Mouse (Mus musculus): ENCODE measurements at regions not wholly inside any gene's neighbourhood (a gene's known extent, or its start where the extent isn't known, plus 50 kb on each side); places are given as distances from the start of the nearest gene placed in this dataset.

- 87% methylated on average over 2 of the region's 2 CpGs for WGBS
Measured at GRCm38 (mm10) chr2:3940786-3941185, 76.7 kb upstream of the Frmd4a start.

GRCm38 (mm10) chr2:3941496-3941895, 76.0 kb upstream of the Frmd4a start:
- WGBS: 76% methylated on average over 1 of the region's 1 CpGs
- Histone ChIP-seq H3K36me3 (ENCODE audit: control insufficient read depth, insufficient read depth, low read length) (no peaks in the 10 kb centered on the region), H3K27me3 (ENCODE audit: control insufficient read depth, insufficient read depth, low read length) (no peaks in the 10 kb centered on the region), H3K27ac (replicated peaks; ENCODE audit: low read depth, low read length) (no peak overlapping the region), H3K9me3 (ENCODE audit: control insufficient read depth, low read length) (no peaks in the 10 kb centered on the region), H3K9ac (ENCODE audit: low read depth, low read length, severe bottlenecking) (no peak overlapping the region), H3K4me1 (ENCODE audit: control insufficient read depth, insufficient read depth, low read length) (no peaks in the 10 kb centered on the region), H3K4me3 (replicated peaks; ENCODE audit: low read length) (no peak overlapping the region), H3K4me2 (replicated peaks; ENCODE audit: low read depth, low read length, severe bottlenecking) (no peak overlapping the region)
- DNase-seq (ENCODE audit: low spot score) (no peak), ATAC-seq (ENCODE audit: low FRiP score, low read depth) (no peak)
- no peak for TF ChIP-seq POLR2A (IDR thresholded peaks at IDR 0.05; ENCODE audit: borderline replicate concordance, extremely low read depth, insufficient read depth, insufficient read length)

More at GRCm38 (mm10) chr2:3940786-3941185, 76.7 kb upstream of the Frmd4a start:
- no peak overlapping the region for H3K9ac ChIP-seq (ENCODE audit: low read depth, low read length, severe bottlenecking)
- no peaks in the 10 kb centered on the region for H3K9me3 ChIP-seq (ENCODE audit: control insufficient read depth, low read length)
- H3K4me2 ChIP-seq (replicated peaks; ENCODE audit: low read depth, low read length, severe bottlenecking): no peak overlapping the region
- H3K36me3 ChIP-seq (ENCODE audit: control insufficient read depth, insufficient read depth, low read length): no peaks in the 10 kb centered on the region
- no peaks in the 10 kb centered on the region for H3K4me1 ChIP-seq (ENCODE audit: control insufficient read depth, insufficient read depth, low read length)
- ATAC-seq (ENCODE audit: low FRiP score, low read depth): no peak
- no peak overlapping the region for H3K27ac ChIP-seq (replicated peaks; ENCODE audit: low read depth, low read length)
- no peak for TF ChIP-seq POLR2A (IDR thresholded peaks at IDR 0.05; ENCODE audit: borderline replicate concordance, extremely low read depth, insufficient read depth, insufficient read length)
- H3K27me3 ChIP-seq (ENCODE audit: control insufficient read depth, insufficient read depth, low read length): no peaks in the 10 kb centered on the region
- DNase-seq (ENCODE audit: low spot score): no peak
- H3K4me3 ChIP-seq (replicated peaks; ENCODE audit: low read length): no peak overlapping the region

GRCm38 (mm10) chr2:3947432-3947831, 70.1 kb upstream of the Frmd4a start:
- no peak for TF ChIP-seq POLR2A (IDR thresholded peaks at IDR 0.05; ENCODE audit: borderline replicate concordance, extremely low read depth, insufficient read depth, insufficient read length)
- H3K27ac ChIP-seq (replicated peaks; ENCODE audit: low read depth, low read length): no peak overlapping the region
- no peaks in the 10 kb centered on the region for H3K4me1 ChIP-seq (ENCODE audit: control insufficient read depth, insufficient read depth, low read length)
- ATAC-seq (ENCODE audit: low FRiP score, low read depth) (no peak), DNase-seq (ENCODE audit: low spot score) (no peak)
- no peaks in the 10 kb centered on the region for H3K36me3 ChIP-seq (ENCODE audit: control insufficient read depth, insufficient read depth, low read length)
- WGBS: 81% methylated on average over 3 of the region's 3 CpGs
- H3K9ac ChIP-seq (ENCODE audit: low read depth, low read length, severe bottlenecking): no peak overlapping the region
- no peak overlapping the region for H3K4me3 ChIP-seq (replicated peaks; ENCODE audit: low read length)
- no peaks in the 10 kb centered on the region for H3K9me3 ChIP-seq (ENCODE audit: control insufficient read depth, low read length)
- H3K4me2 ChIP-seq (replicated peaks; ENCODE audit: low read depth, low read length, severe bottlenecking): no peak overlapping the region
- H3K27me3 ChIP-seq (ENCODE audit: control insufficient read depth, insufficient read depth, low read length): no peaks in the 10 kb centered on the region

- DNase-seq (ENCODE audit: low spot score) (no peak), ATAC-seq (ENCODE audit: low FRiP score, low read depth) (no peak)
- no peaks in the 10 kb centered on the region for H3K9me3 ChIP-seq (ENCODE audit: control insufficient read depth, low read length)
- H3K4me2 ChIP-seq (replicated peaks; ENCODE audit: low read depth, low read length, severe bottlenecking): no peak overlapping the region
- 58% methylated on average over 1 of the region's 1 CpGs for WGBS
- no peaks in the 10 kb centered on the region for H3K4me1 ChIP-seq (ENCODE audit: control insufficient read depth, insufficient read depth, low read length)
- no peaks in the 10 kb centered on the region for H3K27me3 ChIP-seq (ENCODE audit: control insufficient read depth, insufficient read depth, low read length)
- H3K4me3 ChIP-seq (replicated peaks; ENCODE audit: low read length): no peak overlapping the region
- H3K9ac ChIP-seq (ENCODE audit: low read depth, low read length, severe bottlenecking): no peak overlapping the region
- no peak for TF ChIP-seq POLR2A (IDR thresholded peaks at IDR 0.05; ENCODE audit: borderline replicate concordance, extremely low read depth, insufficient read depth, insufficient read length)
- no peaks in the 10 kb centered on the region for H3K36me3 ChIP-seq (ENCODE audit: control insufficient read depth, insufficient read depth, low read length)
- H3K27ac ChIP-seq (replicated peaks; ENCODE audit: low read depth, low read length): no peak overlapping the region
Measured at GRCm38 (mm10) chr2:3948331-3948730, 69.2 kb upstream of the Frmd4a start.

- H3K27ac ChIP-seq (replicated peaks; ENCODE audit: low read depth, low read length): no peak overlapping the region
- DNase-seq (ENCODE audit: low spot score) (peak; percentile 2), ATAC-seq (ENCODE audit: low FRiP score, low read depth) (no peak)
- H3K4me1 ChIP-seq (ENCODE audit: control insufficient read depth, insufficient read depth, low read length): 0 out of 2 replicates have a peak, but pooled peaks cover 5% of the 10 kb centered on the region
- no peaks in the 10 kb centered on the region for H3K27me3 ChIP-seq (ENCODE audit: control insufficient read depth, insufficient read depth, low read length)
- H3K4me3 ChIP-seq (replicated peaks; ENCODE audit: low read length): no peak overlapping the region
- H3K36me3 ChIP-seq (ENCODE audit: control insufficient read depth, insufficient read depth, low read length): no peaks in the 10 kb centered on the region
- no peaks in the 10 kb centered on the region for H3K9me3 ChIP-seq (ENCODE audit: control insufficient read depth, low read length)
- no peak overlapping the region for H3K4me2 ChIP-seq (replicated peaks; ENCODE audit: low read depth, low read length, severe bottlenecking)
- no peak for TF ChIP-seq POLR2A (IDR thresholded peaks at IDR 0.05; ENCODE audit: borderline replicate concordance, extremely low read depth, insufficient read depth, insufficient read length)
- no peak overlapping the region for H3K9ac ChIP-seq (ENCODE audit: low read depth, low read length, severe bottlenecking)
Measured at GRCm38 (mm10) chr2:3957491-3957890, 60.0 kb upstream of the Frmd4a start.

Measured in limb, embryonic 14.5 days (tissue).